Mouse (Mus musculus) hindbrain, embryonic 11.5 days (tissue): ENCODE measurements around the gene Dohh. TPM values are rescaled to one million over a fixed set of nuclear protein-coding genes. Genes with fewer than 3 reads are reported as not detected.
A peak's percentile ranks its signal among the peaks of the same experiment; 100 is the strongest.

Experiments
- ATAC-seq: fragments of 200-750 bp; cut with Nextera tagmentation; 2 replicates; pipeline ENCODE4 v1.8.0; 2017; ENCODE audit warnings: mild to moderate bottlenecking, moderate TSS enrichment, moderate library complexity; ENCODE audit not compliant: low FRiP score
- DNase-seq: peaks from one replicate; pipeline ENCODE4 v3.0.0-alpha.2; 2015; ENCODE audit warnings: low spot score
- H3K27ac ChIP-seq: fragments of 300-500 bp; sonication (generic); 2 replicates; pipeline ENCODE4 v1.5.1; 2014; ENCODE audit warnings: mild to moderate bottlenecking, low read depth, low read length
- H3K27me3 ChIP-seq: fragments of 300-500 bp; sonication (generic); 2 replicates; pipeline ENCODE4 v1.6.1; 2014; ENCODE audit warnings: mild to moderate bottlenecking, low read length, moderate library complexity, mixed read lengths; ENCODE audit not compliant: control insufficient read depth, insufficient read depth
- H3K36me3 ChIP-seq: fragments of 300-500 bp; sonication (generic); 2 replicates; pipeline ENCODE4 v1.6.1; 2014; ENCODE audit warnings: mild to moderate bottlenecking, low read length, moderate library complexity, mixed read lengths; ENCODE audit not compliant: control insufficient read depth, insufficient read depth
- H3K4me1 ChIP-seq: fragments of 300-500 bp; sonication (generic); replicated peaks from 2 replicates; pipeline ENCODE4 v1.6.1; 2014; ENCODE audit warnings: low read length, mixed read lengths; ENCODE audit not compliant: control insufficient read depth, insufficient read depth
- H3K4me2 ChIP-seq: fragments of 300-500 bp; sonication (generic); replicated peaks from 2 replicates; pipeline ENCODE4 v1.6.1; 2014; ENCODE audit warnings: mild to moderate bottlenecking, low read depth, low read length
- H3K4me3 ChIP-seq: fragments of 300-500 bp; sonication (generic); 2 replicates; pipeline ENCODE4 v1.5.1; 2014; ENCODE audit warnings: low read depth, low read length
- H3K9ac ChIP-seq: fragments of 300-500 bp; sonication (generic); 2 replicates; pipeline ENCODE4 v1.6.1; 2014; ENCODE audit warnings: low read depth, low read length
- H3K9me3 ChIP-seq: fragments of 300-500 bp; sonication (generic); 2 replicates; pipeline ENCODE4 v1.6.1; 2016; ENCODE audit warnings: low read length; ENCODE audit not compliant: control insufficient read depth
- WGBS: fragments of 180-500 bp; shearing (Covaris S2); extraction: QIAGEN DNeasy Blood & Tissue Kit; methylation state at CpG from one replicate; pipeline ENCODE4 v1.1.7; 2014; 5-methylcytosine and 5-hydroxymethylcytosine counted together
- polyA plus RNA-seq: library from polyadenylated mRNA; unstranded; fragments of >200 nt; fragmentation: Nextera tagmentation; extraction: Ambion mirVana; gene quantifications from 2 replicates; pipeline ENCODE4 v1.2.1, GENCODE M21; 2014

Dohh gene
- polyA plus RNA-seq, 1 experiment from 2014 or later: 44.8 TPM

- Histone ChIP-seq H3K27me3 (peaks cover 6% of the 10 kb centered on the region; the same call in 1 of the 2 replicates), H3K4me2 (no peak overlapping the region), H3K36me3 (no peaks in the 10 kb centered on the region), H3K27ac (no peak overlapping the region), H3K4me3 (no peak overlapping the region), H3K9me3 (no peaks in the 10 kb centered on the region), H3K4me1 (peaks cover 15% of the 10 kb centered on the region), H3K9ac (peak overlapping the region; percentile 21; the same call in 1 of the 2 replicates)
- ATAC-seq: no peak
- DNase-seq: no peak
- WGBS: 60% methylated on average over 5 of the region's 5 CpGs
These were observed 12.5 kb downstream of the Dohh start for GRCm38 (mm10) chr10:81396749-81397148.

- Histone ChIP-seq H3K4me1 (peaks cover 26% of the 10 kb centered on the region), H3K27ac (no peak overlapping the region), H3K9me3 (no peaks in the 10 kb centered on the region), H3K27me3 (peaks cover 8% of the 10 kb centered on the region; the same call in 1 of the 2 replicates), H3K36me3 (no peaks in the 10 kb centered on the region), H3K4me3 (no peak overlapping the region), H3K4me2 (no peak overlapping the region), H3K9ac (no peak overlapping the region)
- WGBS: 50% methylated on average over 5 of the region's 5 CpGs
- DNase-seq: no peak
- ATAC-seq: no peak
These were observed 15.1 kb downstream of the Dohh start for GRCm38 (mm10) chr10:81399296-81399695.

- no peaks in the 10 kb centered on the region for H3K9me3 ChIP-seq
- WGBS: 72% methylated on average over 14 of the region's 18 CpGs
- H3K4me2 ChIP-seq: no peak overlapping the region
- H3K36me3 ChIP-seq: no peaks in the 10 kb centered on the region
- DNase-seq: no peak
- peaks cover 26% of the 10 kb centered on the region for H3K4me1 ChIP-seq
- peaks cover 8% of the 10 kb centered on the region; the same call in 1 of the 2 replicates for H3K27me3 ChIP-seq
- H3K4me3 ChIP-seq: no peak overlapping the region
- 0 out of 2 replicates have a peak overlapping the region, but pooled peaks have one; percentile 25 for H3K9ac ChIP-seq
- ATAC-seq: no peak
- H3K27ac ChIP-seq: no peak overlapping the region
These were observed 15.6 kb downstream of the Dohh start for GRCm38 (mm10) chr10:81399798-81400308.

- 0 out of 2 replicates have a peak overlapping the region, but pooled peaks have one; percentile 25 for H3K9ac ChIP-seq
- H3K4me2 ChIP-seq: peak overlapping the region; percentile 8; the same call in 1 of the 2 replicates
- H3K4me1 ChIP-seq: peaks cover 26% of the 10 kb centered on the region
- H3K9me3 ChIP-seq: no peaks in the 10 kb centered on the region
- H3K27me3 ChIP-seq: peaks cover 8% of the 10 kb centered on the region
- DNase-seq (no peak), ATAC-seq (no peak)
- no peaks in the 10 kb centered on the region for H3K36me3 ChIP-seq
- H3K4me3 ChIP-seq: peak overlapping the region; percentile 13; the same call in 1 of the 2 replicates
- H3K27ac ChIP-seq: peak overlapping the region; percentile 96
- WGBS: 37% methylated on average over 22 of the region's 22 CpGs
These were observed 16.4 kb downstream of the Dohh start for GRCm38 (mm10) chr10:81400371-81401204.

GRCm38 (mm10) chr10:81401205-81401520 lies 16.9 kb downstream of the Dohh start:
- DNase-seq: peak; percentile 64
- Histone ChIP-seq H3K4me1 (peaks cover 26% of the 10 kb centered on the region), H3K4me3 (no peak overlapping the region), H3K4me2 (no peak overlapping the region), H3K27ac (peak overlapping the region; percentile 96), H3K27me3 (peaks cover 8% of the 10 kb centered on the region), H3K36me3 (no peaks in the 10 kb centered on the region), H3K9me3 (no peaks in the 10 kb centered on the region), H3K9ac (peak overlapping the region; percentile 52; the same call in 1 of the 2 replicates)
- ATAC-seq: peak; percentile 18
- 24% methylated on average over 10 of the region's 10 CpGs for WGBS

GRCm38 (mm10) chr10:81401521-81402226 lies 17.4 kb downstream of the Dohh start:
- Histone ChIP-seq H3K4me1 (peaks cover 26% of the 10 kb centered on the region), H3K4me2 (peak overlapping the region; percentile 27), H3K9ac (peak overlapping the region; percentile 52; the same call in 1 of the 2 replicates), H3K4me3 (0 out of 2 replicates have a peak overlapping the region, but pooled peaks have one; percentile 6), H3K27ac (peak overlapping the region; percentile 96), H3K27me3 (peaks cover 11% of the 10 kb centered on the region), H3K36me3 (no peaks in the 10 kb centered on the region), H3K9me3 (no peaks in the 10 kb centered on the region)
- WGBS: 4% methylated on average over 18 of the region's 18 CpGs
- DNase-seq: peak; percentile 84
- peak; percentile 87 for ATAC-seq

- ATAC-seq: peak; percentile 5
- Histone ChIP-seq H3K9ac (peak overlapping the region; percentile 52), H3K36me3 (no peaks in the 10 kb centered on the region), H3K27me3 (peaks cover 17% of the 10 kb centered on the region), H3K4me3 (0 out of 2 replicates have a peak overlapping the region, but pooled peaks have one; percentile 6), H3K27ac (peak overlapping the region; percentile 96), H3K9me3 (no peaks in the 10 kb centered on the region), H3K4me1 (peaks cover 32% of the 10 kb centered on the region), H3K4me2 (peak overlapping the region; percentile 27)
- 16% methylated on average over 7 of the region's 7 CpGs for WGBS
- DNase-seq: no peak
These were observed 18.1 kb downstream of the Dohh start for GRCm38 (mm10) chr10:81402227-81402765.

- H3K4me1 ChIP-seq: peaks cover 41% of the 10 kb centered on the region
- ATAC-seq (no peak), DNase-seq (no peak)
- peaks cover 23% of the 10 kb centered on the region for H3K27me3 ChIP-seq
- peak overlapping the region; percentile 96 for H3K27ac ChIP-seq
- no peak overlapping the region for H3K4me3 ChIP-seq
- peak overlapping the region; percentile 27; the same call in 1 of the 2 replicates for H3K4me2 ChIP-seq
- H3K36me3 ChIP-seq: no peaks in the 10 kb centered on the region
- WGBS: 44% methylated on average over 10 of the region's 10 CpGs
- H3K9me3 ChIP-seq: no peaks in the 10 kb centered on the region
- H3K9ac ChIP-seq: peak overlapping the region; percentile 38
These were observed 19.3 kb downstream of the Dohh start for GRCm38 (mm10) chr10:81403511-81403910.
